Mouse (Mus musculus): ENCODE results near the gene Tubb2b. TPM values are rescaled to one million over a fixed set of nuclear protein-coding genes. Genes with fewer than 3 reads are reported as not detected.
A peak's percentile ranks its signal among the peaks of the same experiment; 100 is the strongest.

Tubb2b gene
- polyA plus RNA-seq, 1 experiment from 2014 or later = 202 TPM

GRCm38 (mm10) chr13:34152695-34153094 is 22.4 kb upstream of the Tubb2b start:
- no peaks in the 10 kb centered on the region for H3K36me3 ChIP-seq
- H3K9me3 ChIP-seq (replicated peaks) = no peaks in the 10 kb centered on the region
- H3K27ac ChIP-seq (replicated peaks) = peak overlapping the region; percentile 19; the same call in 1 of the 2 replicates
- no peaks in the 10 kb centered on the region for H3K27me3 ChIP-seq (ENCODE audit: low read depth, poor library complexity, severe bottlenecking)
- WGBS = 69% methylated on average over 7 of the region's 7 CpGs
- peaks cover 59% of the 10 kb centered on the region for H3K4me1 ChIP-seq
- no peak for DNase-seq (ENCODE audit: low spot score)
- H3K4me3 ChIP-seq = no peak overlapping the region

- Histone ChIP-seq H3K36me3 (no peaks in the 10 kb centered on the region), H3K4me1 (peaks cover 70% of the 10 kb centered on the region), H3K9me3 (replicated peaks) (no peaks in the 10 kb centered on the region), H3K4me3 (no peak overlapping the region), H3K27me3 (ENCODE audit: low read depth, poor library complexity, severe bottlenecking) (no peaks in the 10 kb centered on the region), H3K27ac (replicated peaks) (peak overlapping the region; percentile 97; the same call in 1 of the 2 replicates)
- 96% methylated on average over 1 of the region's 1 CpGs for WGBS
- DNase-seq (ENCODE audit: low spot score) = no peak
Observed at GRCm38 (mm10) chr13:34151425-34151824, 21.2 kb upstream of the Tubb2b start.

- Histone ChIP-seq H3K27ac (replicated peaks) (peak overlapping the region; percentile 97), H3K9me3 (replicated peaks) (no peaks in the 10 kb centered on the region), H3K36me3 (no peaks in the 10 kb centered on the region), H3K27me3 (ENCODE audit: low read depth, poor library complexity, severe bottlenecking) (no peaks in the 10 kb centered on the region), H3K4me3 (peak overlapping the region; percentile 51), H3K4me1 (peaks cover 63% of the 10 kb centered on the region)
- DNase-seq (ENCODE audit: low spot score) = peak; percentile 49
- WGBS = 15% methylated on average over 19 of the region's 19 CpGs
Observed at GRCm38 (mm10) chr13:34150271-34151027, 20.2 kb upstream of the Tubb2b start.

DNA sequence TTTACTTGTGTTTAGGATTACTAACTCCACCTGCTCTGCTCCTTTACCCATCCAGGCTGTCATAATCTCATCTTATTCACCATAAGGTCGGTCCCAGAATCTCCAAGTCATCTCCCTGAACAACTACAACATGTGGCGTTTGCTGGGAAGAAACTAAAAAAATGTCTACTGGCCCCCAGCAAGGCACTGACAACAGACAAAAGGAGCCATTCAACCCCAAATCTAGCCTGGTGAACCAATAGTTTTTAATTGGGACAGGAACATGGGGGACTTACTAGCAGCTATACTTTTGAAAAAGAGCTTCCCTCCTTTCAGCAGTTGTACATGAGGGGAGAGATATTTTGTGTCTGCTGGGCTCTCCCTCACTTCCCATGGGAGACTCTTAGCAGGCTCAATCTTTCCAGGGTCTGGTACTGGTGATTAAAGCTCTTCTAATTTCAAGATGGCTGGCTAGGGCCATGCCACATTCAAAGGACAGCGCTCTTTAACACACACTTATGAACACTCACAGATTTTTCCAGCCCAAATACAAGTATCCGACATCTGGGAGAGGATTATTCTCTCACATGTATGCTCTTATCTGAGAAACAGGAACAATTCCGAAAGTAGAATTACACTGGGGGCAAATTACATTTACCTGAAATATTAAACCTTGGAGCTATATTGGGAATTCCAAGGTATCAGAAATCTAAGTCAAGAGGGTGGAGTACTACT is 19.4 kb upstream of the Tubb2b start:
- 51% methylated on average over 5 of the region's 5 CpGs for WGBS
- Histone ChIP-seq H3K4me1 (peaks cover 62% of the 10 kb centered on the region), H3K36me3 (no peaks in the 10 kb centered on the region), H3K27ac (replicated peaks) (peak overlapping the region; percentile 97), H3K4me3 (peak overlapping the region; percentile 51), H3K9me3 (replicated peaks) (no peaks in the 10 kb centered on the region), H3K27me3 (ENCODE audit: low read depth, poor library complexity, severe bottlenecking) (no peaks in the 10 kb centered on the region)
- no peak for DNase-seq (ENCODE audit: low spot score)

GRCm38 (mm10) chr13:34148767-34149392 is 18.6 kb upstream of the Tubb2b start:
- DNase-seq (ENCODE audit: low spot score) = peak; percentile 88
- H3K27ac ChIP-seq (replicated peaks) = peak overlapping the region; percentile 97
- H3K9me3 ChIP-seq (replicated peaks) = no peaks in the 10 kb centered on the region
- H3K27me3 ChIP-seq (ENCODE audit: low read depth, poor library complexity, severe bottlenecking) = no peaks in the 10 kb centered on the region
- 2% methylated on average over 23 of the region's 23 CpGs for WGBS
- peaks cover 61% of the 10 kb centered on the region for H3K4me1 ChIP-seq
- no peaks in the 10 kb centered on the region for H3K36me3 ChIP-seq
- H3K4me3 ChIP-seq = peak overlapping the region; percentile 51

DNA sequence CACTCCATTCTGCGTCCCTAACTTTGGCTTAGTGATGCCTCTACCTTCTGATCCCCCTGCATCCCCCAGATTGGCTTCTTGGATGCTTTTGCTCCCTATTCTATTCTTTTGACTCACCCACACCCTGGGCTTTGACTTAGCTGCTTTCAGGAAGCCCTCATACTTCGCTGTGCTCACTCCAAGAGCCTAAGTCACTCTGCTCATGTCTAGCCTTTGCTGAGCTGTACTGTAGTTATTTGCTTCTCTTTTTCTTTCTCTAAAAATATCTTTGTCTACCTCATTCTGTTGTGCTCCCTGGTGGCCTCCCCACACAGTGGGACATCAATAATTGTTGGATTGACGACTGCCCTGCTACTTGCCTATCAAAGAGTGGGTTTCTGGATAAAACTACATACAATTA is 17.9 kb upstream of the Tubb2b start:
- Histone ChIP-seq H3K27ac (replicated peaks) (peak overlapping the region; percentile 97), H3K4me1 (peaks cover 63% of the 10 kb centered on the region), H3K27me3 (ENCODE audit: low read depth, poor library complexity, severe bottlenecking) (no peaks in the 10 kb centered on the region), H3K9me3 (replicated peaks) (no peaks in the 10 kb centered on the region), H3K4me3 (peak overlapping the region; percentile 51), H3K36me3 (no peaks in the 10 kb centered on the region)
- no peak for DNase-seq (ENCODE audit: low spot score)
- WGBS = 57% methylated on average over 3 of the region's 3 CpGs

DNA sequence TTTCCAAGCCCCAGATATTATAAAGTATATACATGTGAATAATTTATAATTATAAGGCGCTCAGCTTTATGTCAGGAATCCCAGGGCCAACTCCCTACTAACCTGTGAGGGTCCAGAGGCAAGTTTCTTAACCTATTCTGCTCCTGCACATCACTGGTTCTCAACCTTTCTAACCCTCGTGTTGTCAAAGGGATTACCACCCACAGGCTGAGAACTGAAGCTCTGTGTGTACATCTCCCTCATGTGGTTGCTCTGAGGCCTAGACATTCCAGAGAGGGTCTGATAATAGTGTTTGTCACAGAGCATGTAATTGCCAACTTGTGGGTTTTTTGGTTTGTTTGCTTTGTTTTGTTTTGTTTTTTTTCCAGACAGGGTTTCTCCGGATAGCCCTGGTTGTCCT is 16.6 kb upstream of the Tubb2b start:
- Histone ChIP-seq H3K4me3 (no peak overlapping the region), H3K27me3 (ENCODE audit: low read depth, poor library complexity, severe bottlenecking) (no peaks in the 10 kb centered on the region), H3K36me3 (no peaks in the 10 kb centered on the region), H3K9me3 (replicated peaks) (no peaks in the 10 kb centered on the region), H3K4me1 (peaks cover 60% of the 10 kb centered on the region), H3K27ac (replicated peaks) (peak overlapping the region; percentile 97)
- 59% methylated on average over 3 of the region's 3 CpGs for WGBS
- no peak for DNase-seq (ENCODE audit: low spot score)

- H3K27me3 ChIP-seq (ENCODE audit: low read depth, poor library complexity, severe bottlenecking) = no peaks in the 10 kb centered on the region
- no peaks in the 10 kb centered on the region for H3K36me3 ChIP-seq
- H3K4me3 ChIP-seq = no peak overlapping the region; the same call in 1 of the 2 replicates
- peaks cover 35% of the 10 kb centered on the region for H3K4me1 ChIP-seq
- H3K27ac ChIP-seq (replicated peaks) = peak overlapping the region; percentile 50
- no peaks in the 10 kb centered on the region for H3K9me3 ChIP-seq (replicated peaks)
- DNase-seq (ENCODE audit: low spot score) = no peak
- WGBS = 52% methylated on average over 5 of the region's 5 CpGs
Observed at GRCm38 (mm10) chr13:34143389-34143788, 13.1 kb upstream of the Tubb2b start.

DNA sequence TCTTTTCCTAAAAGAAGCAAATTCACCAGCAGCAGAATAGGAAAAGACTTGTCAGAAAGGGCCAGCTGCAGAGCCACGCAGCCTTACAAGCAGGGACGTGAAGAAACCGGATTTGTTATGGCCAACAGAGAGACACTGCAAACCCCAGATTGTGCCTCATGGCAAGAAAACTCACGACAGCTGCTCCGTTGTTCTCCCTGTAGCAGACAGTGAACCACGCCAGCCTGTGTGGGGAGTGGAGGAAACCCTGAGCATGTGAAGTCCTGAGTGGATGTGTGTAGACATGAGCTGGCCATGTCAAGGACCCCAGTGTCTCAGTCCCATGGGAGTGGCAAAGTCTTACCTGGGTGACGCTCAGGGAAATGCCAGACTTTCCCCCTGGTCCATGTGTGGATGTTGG is 6.3 kb upstream of the Tubb2b start:
- Histone ChIP-seq H3K27me3 (ENCODE audit: low read depth, poor library complexity, severe bottlenecking) (no peaks in the 10 kb centered on the region), H3K27ac (replicated peaks) (peak overlapping the region; percentile 99), H3K4me1 (peaks cover 51% of the 10 kb centered on the region), H3K36me3 (no peaks in the 10 kb centered on the region), H3K9me3 (replicated peaks) (no peaks in the 10 kb centered on the region), H3K4me3 (no peak overlapping the region)
- DNase-seq (ENCODE audit: low spot score) = no peak
- WGBS = 86% methylated on average over 7 of the region's 7 CpGs

- Histone ChIP-seq H3K4me1 (peaks cover 65% of the 10 kb centered on the region), H3K27ac (replicated peaks) (peak overlapping the region; percentile 99), H3K4me3 (peak overlapping the region; percentile 79), H3K9me3 (replicated peaks) (no peaks in the 10 kb centered on the region), H3K36me3 (0 out of 2 replicates have a peak, but pooled peaks cover under 1% of the 10 kb centered on the region), H3K27me3 (ENCODE audit: low read depth, poor library complexity, severe bottlenecking) (no peaks in the 10 kb centered on the region)
- 34% methylated on average over 7 of the region's 7 CpGs for WGBS
- no peak for DNase-seq (ENCODE audit: low spot score)
Observed at GRCm38 (mm10) chr13:34134276-34134675, 4.0 kb upstream of the Tubb2b start.

- H3K4me3 ChIP-seq = peak overlapping the region; percentile 79
- 2% methylated on average over 15 of the region's 15 CpGs for WGBS
- H3K27me3 ChIP-seq (ENCODE audit: low read depth, poor library complexity, severe bottlenecking) = no peaks in the 10 kb centered on the region
- peak; percentile 86 for DNase-seq (ENCODE audit: low spot score)
- peaks cover 9% of the 10 kb centered on the region for H3K36me3 ChIP-seq
- peak overlapping the region; percentile 99 for H3K27ac ChIP-seq (replicated peaks)
- H3K9me3 ChIP-seq (replicated peaks) = no peaks in the 10 kb centered on the region
- peaks cover 71% of the 10 kb centered on the region for H3K4me1 ChIP-seq
Observed at GRCm38 (mm10) chr13:34133326-34134071, 3.2 kb upstream of the Tubb2b start.

- whole genome bisulfite sequencing = 13% methylated on average over 6 of the region's 6 CpGs
- H3K36me3 ChIP-seq = peaks cover 15% of the 10 kb centered on the region
- no peaks in the 10 kb centered on the region for H3K27me3 ChIP-seq (ENCODE audit: low read depth, poor library complexity, severe bottlenecking)
- H3K4me1 ChIP-seq = peaks cover 77% of the 10 kb centered on the region
- no peaks in the 10 kb centered on the region for H3K9me3 ChIP-seq (replicated peaks)
- H3K27ac ChIP-seq (replicated peaks) = peak overlapping the region; percentile 99
- DNase-seq (ENCODE audit: low spot score) = no peak
- H3K4me3 ChIP-seq = peak overlapping the region; percentile 79
Observed at GRCm38 (mm10) chr13:34132875-34133274, 2.6 kb upstream of the Tubb2b start.
